Mouse (Mus musculus): ENCODE data around the gene Riiad1. TPM values are rescaled to one million over a fixed set of nuclear protein-coding genes. Genes with fewer than 3 reads are reported as not detected.

The Riiad1 gene
- 1.1 and 1.4 TPM in 2 replicates for total RNA-seq (2015)
- total RNA-seq (2017), result not detected in 2 replicates

- ATAC-seq (replicated peaks; ENCODE audit: poor library complexity), result no peak
Measured at GRCm38 (mm10) chr3:94480291-94480884, at the start of gene Riiad1. Gene Riiad1 (minus strand): TSS chr3:94480341.

- no peak for ATAC-seq (replicated peaks; ENCODE audit: poor library complexity)
Measured at GRCm38 (mm10) chr3:94526731-94527130, 46.6 kb upstream of the Riiad1 start.

- ATAC-seq (replicated peaks; ENCODE audit: poor library complexity), result peak; percentile 50; the same call in 1 of the 2 replicates
Measured at GRCm38 (mm10) chr3:94506664-94507063, 26.5 kb upstream of the Riiad1 start.

GRCm38 (mm10) chr3:94502243-94502642 is 22.1 kb upstream of the Riiad1 start:
- ATAC-seq (replicated peaks; ENCODE audit: poor library complexity), result peak; percentile 97

- ATAC-seq (replicated peaks; ENCODE audit: poor library complexity), result no peak
Measured at GRCm38 (mm10) chr3:94497162-94497561, 17.0 kb upstream of the Riiad1 start.

- no peak for ATAC-seq (replicated peaks; ENCODE audit: poor library complexity)
Measured at GRCm38 (mm10) chr3:94487581-94487980, 7.4 kb upstream of the Riiad1 start.

- no peak for ATAC-seq (replicated peaks; ENCODE audit: poor library complexity)
Measured at GRCm38 (mm10) chr3:94485922-94486321, 5.8 kb upstream of the Riiad1 start.

- ATAC-seq (replicated peaks; ENCODE audit: poor library complexity), result no peak
Measured at GRCm38 (mm10) chr3:94483790-94484439, 3.8 kb upstream of the Riiad1 start.

GRCm38 (mm10) chr3:94482764-94483385 is 2.7 kb upstream of the Riiad1 start:
- peak; percentile 69 for ATAC-seq (replicated peaks; ENCODE audit: poor library complexity)

GRCm38 (mm10) chr3:94481429-94481828 is 1.3 kb upstream of the Riiad1 start:
- ATAC-seq (replicated peaks; ENCODE audit: poor library complexity), result no peak

- ATAC-seq (replicated peaks; ENCODE audit: poor library complexity), result 0 out of 2 replicates have a peak, but pooled peaks have one; percentile 13
Measured at GRCm38 (mm10) chr3:94479564-94479963, 577 bp downstream of the Riiad1 start.

GRCm38 (mm10) chr3:94478591-94479169 is 1.5 kb downstream of the Riiad1 start:
- ATAC-seq (replicated peaks; ENCODE audit: poor library complexity), result no peak

- ATAC-seq (replicated peaks; ENCODE audit: poor library complexity), result peak; percentile 79
Measured at GRCm38 (mm10) chr3:94477981-94478422, 2.1 kb downstream of the Riiad1 start, which contains the start of gene Celf3. Gene Celf3 (plus strand): TSS chr3:94478295.

GRCm38 (mm10) chr3:94477444-94477843 is 2.7 kb downstream of the Riiad1 start:
- no peak for ATAC-seq (replicated peaks; ENCODE audit: poor library complexity)

GRCm38 (mm10) chr3:94476301-94477035 is 3.7 kb downstream of the Riiad1 start:
- ATAC-seq (replicated peaks; ENCODE audit: poor library complexity), result no peak

- no peak for ATAC-seq (replicated peaks; ENCODE audit: poor library complexity)
Measured at GRCm38 (mm10) chr3:94473567-94474232, 6.4 kb downstream of the Riiad1 start.

- ATAC-seq (replicated peaks; ENCODE audit: poor library complexity), result no peak
Measured at GRCm38 (mm10) chr3:94473115-94473505, 7.0 kb downstream of the Riiad1 start.

- ATAC-seq (replicated peaks; ENCODE audit: poor library complexity), result no peak
Measured at GRCm38 (mm10) chr3:94472447-94473114, 7.6 kb downstream of the Riiad1 start.

GRCm38 (mm10) chr3:94468931-94469330 is 11.2 kb downstream of the Riiad1 start:
- peak; percentile 37; the same call in 1 of the 2 replicates for ATAC-seq (replicated peaks; ENCODE audit: poor library complexity)
